Mouse (Mus musculus): ENCODE data around the gene Tnrc18.

- no peak for TF ChIP-seq POLR2A (IDR thresholded peaks at IDR 0.05; ENCODE audit: extremely low read depth, insufficient read depth, low read length)
- no peak for TF ChIP-seq CTCF (IDR thresholded peaks at IDR 0.05; ENCODE audit: low read depth, low read length)
Measured at GRCm38 (mm10) chr5:142681911-142682310, 135.6 kb downstream of the Tnrc18 start.
